9 mouse cellular contexts compared by ENCODE assay signal in genomic region chr8:114206421-114206983, GRCm38 (mm10). TPM values are rescaled to one million over a fixed set of nuclear protein-coding genes. Genes with fewer than 3 reads are reported as not detected.
DNase-seq lines count a peak whose midpoint lies in the region; ATAC-seq and TF ChIP-seq lines count a peak whose summit lies in the region.
"Had no signal": no experiment of that assay in that cellular context is flagged by ENCODE, and none has a peak within 500 bp of the region (broad histone marks: within the 10 kb centered on the region; RNA-seq: fewer than 3 reads in every experiment).

No protein-coding gene starts in this region.

- peak overlapping the region; percentile 75 for H3K4me3 ChIP-seq in cerebellum, adult 2 months (replicated peaks; ENCODE audit: insufficient read depth, low read depth, low read length)
- peak overlapping the region; percentile 61 for H3K4me3 ChIP-seq in forebrain, embryonic 11.5 days (ENCODE audit: low read depth, low read length)
- H3K4me3 ChIP-seq in midbrain, embryonic 10.5 days: peak overlapping the region; percentile 72
- H3K4me3 ChIP-seq: liver, embryonic 15.5 days had no signal

- WGBS in cerebellum, adult 2 months: 1% methylated on average over 8 of the region's 8 CpGs
- 3% methylated on average over 8 of the region's 8 CpGs for WGBS in forebrain, embryonic 11.5 days
- WGBS in midbrain, embryonic 10.5 days: 3% methylated on average over 8 of the region's 8 CpGs

- no peaks in the 10 kb centered on the region for H3K36me3 ChIP-seq in forebrain, embryonic 11.5 days (ENCODE audit: control insufficient read depth, insufficient read depth, low read length)
- peaks cover 15% of the 10 kb centered on the region for H3K36me3 ChIP-seq in midbrain, embryonic 10.5 days
- H3K36me3 ChIP-seq: liver, embryonic 15.5 days had no signal

- no peak overlapping the region for H3K9ac ChIP-seq in forebrain, embryonic 11.5 days (ENCODE audit: low read length)
- H3K9ac ChIP-seq: liver, embryonic 15.5 days had no signal

- TF ChIP-seq POLR2A in cerebellum, adult 2 months (IDR thresholded peaks at IDR 0.05; ENCODE audit: borderline replicate concordance, insufficient read depth, low read length): no peak

- no peak for ATAC-seq in forebrain, embryonic 11.5 days (replicated peaks; ENCODE audit: low FRiP score)
- ATAC-seq in frontal cortex, adult (ENCODE audit: low TSS enrichment): no peak; the same call in 1 of the 2 replicates
- no peak for ATAC-seq in activated CD4-positive, CD25-positive, alpha-beta regulatory T cell, adult 4 months

- H3K27me3 ChIP-seq in cerebellum, adult 2 months (ENCODE audit: control insufficient read depth, insufficient read depth, low read length): no peaks in the 10 kb centered on the region
- H3K27me3 ChIP-seq in forebrain, embryonic 11.5 days (ENCODE audit: control insufficient read depth, insufficient read depth, low read length): no peaks in the 10 kb centered on the region
- peaks cover 44% of the 10 kb centered on the region for H3K27me3 ChIP-seq in midbrain, embryonic 10.5 days (ENCODE audit: low read depth, poor library complexity, severe bottlenecking)

- H3K4me1 ChIP-seq in cerebellum, adult 2 months (ENCODE audit: control insufficient read depth, insufficient read depth, low read length): no peaks in the 10 kb centered on the region
- peaks cover 9% of the 10 kb centered on the region; the same call in 1 of the 2 replicates for H3K4me1 ChIP-seq in forebrain, embryonic 11.5 days (replicated peaks; ENCODE audit: control insufficient read depth, insufficient read depth, low read length)
- peaks cover 36% of the 10 kb centered on the region for H3K4me1 ChIP-seq in midbrain, embryonic 10.5 days
- H3K4me1 ChIP-seq: liver, embryonic 15.5 days had no signal

- DNase-seq in MN1 (ENCODE audit: low spot score): peak; percentile 28
- DNase-seq in cerebellum, adult 2 months: peak; percentile 51 to 58
- DNase-seq in forebrain, embryonic 11.5 days (ENCODE audit: low spot score): no peak
- DNase-seq in midbrain, embryonic 10.5 days (ENCODE audit: low spot score): peak; percentile 18
- no peak for DNase-seq in urinary bladder, postnatal 14 days (ENCODE audit: low spot score)
- DNase-seq: heart, postnatal 14 days had no signal

- TF ChIP-seq CTCF in cerebellum, adult 2 months (IDR thresholded peaks at IDR 0.05; ENCODE audit: borderline replicate concordance, insufficient read depth, low read depth, low read length): no peak

- peak overlapping the region; percentile 74 for H3K27ac ChIP-seq in cerebellum, adult 2 months (ENCODE audit: insufficient read depth, low read length)
- H3K27ac ChIP-seq in forebrain, embryonic 11.5 days (ENCODE audit: low read depth, low read length): no peak overlapping the region
- H3K27ac ChIP-seq in midbrain, embryonic 10.5 days (replicated peaks): no peak overlapping the region
- H3K27ac ChIP-seq: liver, embryonic 15.5 days had no signal

- peak overlapping the region; percentile 88 for H3K4me2 ChIP-seq in forebrain, embryonic 11.5 days (ENCODE audit: low read depth, low read length, severe bottlenecking)

- no peaks in the 10 kb centered on the region for H3K9me3 ChIP-seq in forebrain, embryonic 11.5 days (ENCODE audit: control insufficient read depth, low read length)
- no peaks in the 10 kb centered on the region for H3K9me3 ChIP-seq in midbrain, embryonic 10.5 days (replicated peaks)
- H3K9me3 ChIP-seq: liver, embryonic 15.5 days had no signal

RNA-seq across cellular contexts. Expression of gene Vat1l, which starts 1.1 kb away (rescaled TPM):
- 108 and 126 TPM in 2 replicates for polyA plus RNA-seq in cerebellum, adult 2 months (2012; rRNA removed)
- 9.6 and 11.3 TPM in 2 replicates for polyA plus RNA-seq in forebrain, embryonic 11.5 days (2014; fragmentation: Nextera tagmentation; extraction: Ambion mirVana)
- polyA plus RNA-seq in midbrain, embryonic 10.5 days (2016; fragmentation: Nextera tagmentation; extraction: Ambion mirVana): 9.1 and 10.7 TPM in 2 replicates
- polyA plus RNA-seq in activated CD4-positive, CD25-positive, alpha-beta regulatory T cell, adult 4 months (2017; shearing (Covaris generic)): under 1 TPM in 1 of 2 experiments, not detected in 1; 0.12 TPM

Comparison
In these comparisons a context has a peak if more than half of its experiments do, and no peak if none do; other contexts are left out.
1. DNase-seq: peak in MN1 (single experiment), cerebellum, adult 2 months (2 of 2) and midbrain, embryonic 10.5 days (single experiment); none in forebrain, embryonic 11.5 days (single experiment) and urinary bladder, postnatal 14 days (single experiment).
2. Peak in every context shown above with its lines, with median percentiles within 50 percentile points of each other: H3K4me3 ChIP-seq.